Mouse (Mus musculus) yolk sac, embryonic 10.5 days (tissue): ENCODE measurements around the gene Msi2.

Experiments
- DNase-seq: peaks from one replicate; pipeline ENCODE4 v3.0.0-alpha.2; 2017; ENCODE audit warnings: low spot score

Gene Msi2

GRCm38 (mm10) chr11:88613771-88614526 is 104.4 kb downstream of the Msi2 start:
- no peak for DNase-seq

- no peak for DNase-seq
These were observed 105.3 kb downstream of the Msi2 start for GRCm38 (mm10) chr11:88613008-88613407.

- no peak for DNase-seq
These were observed 106.2 kb downstream of the Msi2 start for GRCm38 (mm10) chr11:88612141-88612540.

GRCm38 (mm10) chr11:88610809-88611208 is 107.5 kb downstream of the Msi2 start:
- DNase-seq, result no peak

GRCm38 (mm10) chr11:88610112-88610511 is 108.2 kb downstream of the Msi2 start:
- DNase-seq, result no peak

- no peak for DNase-seq
These were observed 109.7 kb downstream of the Msi2 start for GRCm38 (mm10) chr11:88608584-88608983.

GRCm38 (mm10) chr11:88607725-88608383 is 110.5 kb downstream of the Msi2 start:
- no peak for DNase-seq

GRCm38 (mm10) chr11:88605771-88606170 is 112.5 kb downstream of the Msi2 start:
- DNase-seq, result no peak

- DNase-seq, result peak; percentile 64
These were observed 113.2 kb downstream of the Msi2 start for GRCm38 (mm10) chr11:88605098-88605525.

- DNase-seq, result no peak
These were observed 113.7 kb downstream of the Msi2 start for GRCm38 (mm10) chr11:88604635-88605034.

- no peak for DNase-seq
These were observed 114.9 kb downstream of the Msi2 start for GRCm38 (mm10) chr11:88603366-88603765.

GRCm38 (mm10) chr11:88602471-88603120 is 115.7 kb downstream of the Msi2 start:
- DNase-seq, result no peak

- DNase-seq, result peak; percentile 38
These were observed 118.1 kb downstream of the Msi2 start for GRCm38 (mm10) chr11:88600194-88600593.

GRCm38 (mm10) chr11:88599332-88600130 is 118.8 kb downstream of the Msi2 start:
- no peak for DNase-seq

- DNase-seq, result no peak
These were observed 119.5 kb downstream of the Msi2 start for GRCm38 (mm10) chr11:88598848-88599175.

GRCm38 (mm10) chr11:88598150-88598847 is 120.0 kb downstream of the Msi2 start:
- DNase-seq, result no peak

- no peak for DNase-seq
These were observed 122.7 kb downstream of the Msi2 start for GRCm38 (mm10) chr11:88595616-88596015.

- no peak for DNase-seq
These were observed 123.3 kb downstream of the Msi2 start for GRCm38 (mm10) chr11:88594804-88595611.

- peak; percentile 74 for DNase-seq
These were observed 124.3 kb downstream of the Msi2 start for GRCm38 (mm10) chr11:88594010-88594409.

GRCm38 (mm10) chr11:88592099-88592498 is 126.2 kb downstream of the Msi2 start:
- no peak for DNase-seq

GRCm38 (mm10) chr11:88590647-88591046 is 127.7 kb downstream of the Msi2 start:
- DNase-seq, result no peak
